Mouse (Mus musculus) spleen, embryonic (tissue): ENCODE data around the gene BC049352.

Experiments
- CTCF ChIA-PET: fragments of 350-600 bp; sonication (Branson Sonifier 250); formaldehyde crosslinking; loops from one replicate; lab custom pipeline; 2022; lab: Charles Lee

Gene BC049352

GRCm38 (mm10) chr9:45241397-45241796 lies 59.6 kb downstream of the BC049352 start:
- CTCF ChIA-PET: interaction anchor here (0.7 kb wide), 1 partner anchor 53 kb away, joined by 7 read pairs; no protein-coding TSS in a partner anchor

GRCm38 (mm10) chr9:45245432-45245831 lies 63.6 kb downstream of the BC049352 start:
- CTCF ChIA-PET: no interaction called here

- CTCF ChIA-PET: no interaction called here
Observed at GRCm38 (mm10) chr9:45246060-45246459, 64.3 kb downstream of the BC049352 start.

- CTCF ChIA-PET: no interaction called here
Observed at GRCm38 (mm10) chr9:45247536-45247935, 65.7 kb downstream of the BC049352 start.

GRCm38 (mm10) chr9:45250306-45250705 lies 68.5 kb downstream of the BC049352 start:
- CTCF ChIA-PET: interaction anchor here (1.0 to 1.9 kb wide), 3 partner anchors 9 to 15 kb away, joined by 3 to 6 read pairs (median 3); no protein-coding TSS in a partner anchor

- CTCF ChIA-PET: interaction anchor here (0.5 to 1.9 kb wide), 4 partner anchors 12 to 48 kb away, joined by 3 to 6 read pairs (median 3); no protein-coding TSS in a partner anchor
Observed at GRCm38 (mm10) chr9:45251281-45251680, 69.5 kb downstream of the BC049352 start.

GRCm38 (mm10) chr9:45251990-45252389 lies 70.2 kb downstream of the BC049352 start:
- CTCF ChIA-PET: no interaction called here

GRCm38 (mm10) chr9:45252395-45252794 lies 70.6 kb downstream of the BC049352 start:
- CTCF ChIA-PET: no interaction called here

GRCm38 (mm10) chr9:45254021-45254420 lies 72.2 kb downstream of the BC049352 start:
- CTCF ChIA-PET: interaction anchor here (0.5 to 1.1 kb wide), 4 partner anchors 17 to 674 kb away, joined by 3 to 20 read pairs (median 8); no protein-coding TSS in a partner anchor

- CTCF ChIA-PET: interaction anchor here (0.6 to 1.0 kb wide), 2 partner anchors 16 to 19 kb away, joined by 3 to 13 read pairs; no protein-coding TSS in a partner anchor
Observed at GRCm38 (mm10) chr9:45254605-45255004, 72.8 kb downstream of the BC049352 start.

- CTCF ChIA-PET: no interaction called here
Observed at GRCm38 (mm10) chr9:45255431-45255830, 73.6 kb downstream of the BC049352 start.

- CTCF ChIA-PET: no interaction called here
Observed at GRCm38 (mm10) chr9:45255967-45256366, 74.2 kb downstream of the BC049352 start.

GRCm38 (mm10) chr9:45259065-45259464 lies 77.3 kb downstream of the BC049352 start:
- CTCF ChIA-PET: interaction anchor here (1.2 to 1.3 kb wide), 2 partner anchors 9 to 23 kb away, joined by 3 read pairs; no protein-coding TSS in a partner anchor

- CTCF ChIA-PET: no interaction called here
Observed at GRCm38 (mm10) chr9:45261466-45261865, 79.7 kb downstream of the BC049352 start.

- CTCF ChIA-PET: no interaction called here
Observed at GRCm38 (mm10) chr9:45261872-45262271, 80.1 kb downstream of the BC049352 start.

GRCm38 (mm10) chr9:45267099-45267498 lies 85.3 kb downstream of the BC049352 start:
- CTCF ChIA-PET: no interaction called here

- CTCF ChIA-PET: interaction anchor here (0.9 to 1.0 kb wide), 2 partner anchors 11 to 30 kb away, joined by 3 read pairs; no protein-coding TSS in a partner anchor
Observed at GRCm38 (mm10) chr9:45268079-45268478, 86.3 kb downstream of the BC049352 start.

GRCm38 (mm10) chr9:45268597-45269325 lies 87.0 kb downstream of the BC049352 start, which contains the start of gene Il10ra:
Il10ra (minus strand) TSS chr9:45269149.
- CTCF ChIA-PET: interaction anchor here (0.7 to 1.6 kb wide), 3 partner anchors 12 to 23 kb away, joined by 3 to 4 read pairs (median 3); no protein-coding TSS in a partner anchor

- CTCF ChIA-PET: interaction anchor here (0.7 kb wide), 1 partner anchor 24 kb away, joined by 3 read pairs; no protein-coding TSS in a partner anchor
Observed at GRCm38 (mm10) chr9:45272213-45272612, 90.4 kb downstream of the BC049352 start.

- CTCF ChIA-PET: interaction anchor here (0.6 to 0.8 kb wide), 2 partner anchors 25 to 54 kb away, joined by 3 read pairs; no protein-coding TSS in a partner anchor
Observed at GRCm38 (mm10) chr9:45274218-45274617, 92.4 kb downstream of the BC049352 start.

GRCm38 (mm10) chr9:45274635-45275034 lies 92.8 kb downstream of the BC049352 start:
- CTCF ChIA-PET: interaction anchor here (0.6 kb wide), 1 partner anchor 54 kb away, joined by 3 read pairs; no protein-coding TSS in a partner anchor

- CTCF ChIA-PET: no interaction called here
Observed at GRCm38 (mm10) chr9:45280059-45280458, 98.3 kb downstream of the BC049352 start.
